ENCODE assay signal across 9 mouse cellular contexts in the genomic region with DNA sequence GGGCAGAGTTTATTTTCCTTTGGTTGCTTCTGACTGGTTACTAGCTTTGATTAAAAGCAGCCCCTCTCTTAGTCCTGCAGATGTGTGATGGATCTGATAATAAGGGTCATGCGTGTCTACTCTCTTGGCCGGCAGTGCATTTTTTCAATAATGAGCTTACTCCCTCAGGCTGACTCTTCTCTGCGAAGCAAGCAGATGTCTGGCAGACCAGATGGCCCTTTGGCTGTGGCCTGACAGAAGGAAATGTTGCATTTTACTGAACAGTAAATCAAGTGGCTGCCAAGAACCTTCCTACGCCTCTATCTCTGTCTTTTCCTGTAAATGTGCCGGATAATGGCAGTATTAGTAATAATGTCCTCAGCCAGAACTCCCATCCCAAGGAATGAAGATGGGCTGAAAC. TPM values are rescaled to one million over a fixed set of nuclear protein-coding genes. Genes with fewer than 3 reads are reported as not detected.
DNase-seq lines count a peak whose midpoint lies in the region; ATAC-seq lines count a peak whose summit lies in the region.
"Had no signal": no experiment of that assay in that cellular context is flagged by ENCODE, and none has a peak within 500 bp of the region (broad histone marks: within the 10 kb centered on the region; RNA-seq: fewer than 3 reads in every experiment).

No protein-coding gene starts in this region.

- peaks cover 36% of the 10 kb centered on the region for H3K4me1 ChIP-seq in kidney, embryonic 15.5 days

- H3K27me3 ChIP-seq in kidney, embryonic 15.5 days: no peaks in the 10 kb centered on the region

- intact Hi-C loops in left cerebral cortex, postnatal 4 days (cut with DNase I): no loop called here
- intact Hi-C loops in left cerebral cortex, postnatal 10 days (cut with DNase I): no loop called here

- H3K4me3 ChIP-seq in kidney, embryonic 15.5 days (replicated peaks): no peak overlapping the region

- no peaks in the 10 kb centered on the region for H3K36me3 ChIP-seq in kidney, embryonic 15.5 days

- no peak overlapping the region for H3K4me2 ChIP-seq in kidney, embryonic 15.5 days

- peak; percentile 71 for DNase-seq in left cerebral cortex, postnatal 4 days
- DNase-seq in left cerebral cortex, postnatal 10 days (ENCODE audit: extremely low spot score in 1 of 2, low spot score in 2 of 2): no peak
- DNase-seq in cerebellum, adult 9-10 months: peak; percentile 74
- peak; percentile 68 to 77 for DNase-seq in heart, adult 9 months (ENCODE audit: low spot score in 2 of 2)
- peak; percentile 60 for DNase-seq in mesoderm, embryonic 11.5 days (ENCODE audit: low read depth, low spot score)
- no peak for DNase-seq in right cerebral cortex, postnatal 10 days (ENCODE audit: low spot score in 2 of 2)
- DNase-seq in spleen, adult 18-20 months: no peak

- WGBS in kidney, embryonic 15.5 days: 23% methylated on average over 5 of the region's 5 CpGs

- H3K9ac ChIP-seq in kidney, embryonic 15.5 days: no peak overlapping the region

- H3K27ac ChIP-seq in kidney, embryonic 15.5 days: 0 out of 2 replicates have a peak overlapping the region, but pooled peaks have one; percentile 10

- peak; percentile 68; the same call in 1 of the 2 replicates for ATAC-seq in kidney, embryonic 15.5 days (replicated peaks; ENCODE audit: low FRiP score)

- H3K9me3 ChIP-seq in kidney, embryonic 15.5 days (replicated peaks): no peaks in the 10 kb centered on the region

RNA-seq across cellular contexts. Expression of a gene that starts 8.0 kb away (rescaled TPM):
- 100 to 1,000 TPM; 112 to 115 TPM for total RNA-seq in left cerebral cortex, postnatal 4 days (2021)
- total RNA-seq in left cerebral cortex, postnatal 10 days (2021): 10 to 100 TPM; 90.0 to 92.6 TPM
- polyA plus RNA-seq in kidney, embryonic 15.5 days (2015; fragmentation: Nextera tagmentation; extraction: Ambion mirVana): 9.1 and 9.7 TPM in 2 replicates

RNA-seq across cellular contexts. Expression of a gene that starts 56.2 kb away (rescaled TPM):
- total RNA-seq in left cerebral cortex, postnatal 4 days (2021): under 1 TPM; 0.42 to 0.60 TPM
- total RNA-seq in left cerebral cortex, postnatal 10 days (2021): under 1 TPM in 1 of 2 experiments, not detected in 1; 0.55 TPM
- polyA plus RNA-seq in kidney, embryonic 15.5 days (2015; fragmentation: Nextera tagmentation; extraction: Ambion mirVana): not detected in 2 replicates
- total RNA-seq: gastrocnemius, postnatal 4 days had no signal

Comparison
In these comparisons a context has a peak if more than half of its experiments do, and no peak if none do; other contexts are left out.
1. DNase-seq: peak in left cerebral cortex, postnatal 4 days (single experiment), cerebellum, adult 9-10 months (single experiment), heart, adult 9 months (2 of 2) and mesoderm, embryonic 11.5 days (single experiment); none in left cerebral cortex, postnatal 10 days (0 of 2), right cerebral cortex, postnatal 10 days (0 of 2) and spleen, adult 18-20 months (0 of 2).